Mouse (Mus musculus) heart, embryonic 13.5 days (tissue): ENCODE measurements at regions not wholly inside any gene's neighbourhood (a gene's known extent, or its start where the extent isn't known, plus 50 kb on each side); places are given as distances from the start of the nearest gene placed in this dataset.

Source experiments
- ATAC-seq: fragments of 200-750 bp; cut with Nextera tagmentation; 2 replicates; pipeline ENCODE4 v1.8.0; 2017; ENCODE audit warnings: moderate TSS enrichment; ENCODE audit not compliant: insufficient number of reproducible peaks, low FRiP score, low TSS enrichment; ENCODE audit errors: extremely low read depth
- H3K27ac ChIP-seq: fragments of 300-500 bp; sonication (generic); replicated peaks from 2 replicates; pipeline ENCODE4 v1.5.1; 2015; ENCODE audit warnings: moderate library complexity, mild to moderate bottlenecking, inconsistent platforms
- H3K27me3 ChIP-seq: fragments of 300-500 bp; sonication (generic); replicated peaks from 2 replicates; pipeline ENCODE4 v1.6.1; 2015; ENCODE audit warnings: mild to moderate bottlenecking, inconsistent platforms
- H3K36me3 ChIP-seq: fragments of 300-500 bp; sonication (generic); 2 replicates; pipeline ENCODE4 v1.6.1; 2015; ENCODE audit warnings: mild to moderate bottlenecking, inconsistent platforms
- H3K4me1 ChIP-seq: fragments of 300-500 bp; sonication (generic); 2 replicates; pipeline ENCODE4 v1.6.1; 2015; ENCODE audit warnings: inconsistent platforms
- H3K4me2 ChIP-seq: fragments of 300-500 bp; sonication (generic); 2 replicates; pipeline ENCODE4 v1.6.1; 2015; ENCODE audit warnings: inconsistent platforms, mild to moderate bottlenecking, moderate library complexity
- H3K4me3 ChIP-seq: fragments of 300-500 bp; sonication (generic); 2 replicates; pipeline ENCODE4 v1.5.1; 2015; ENCODE audit warnings: moderate library complexity, mild to moderate bottlenecking, inconsistent platforms
- H3K9ac ChIP-seq: fragments of 300-500 bp; sonication (generic); 2 replicates; pipeline ENCODE4 v1.6.1; 2015; ENCODE audit warnings: inconsistent platforms, mild to moderate bottlenecking, moderate library complexity
- H3K9me3 ChIP-seq: fragments of 300-500 bp; sonication (generic); 2 replicates; pipeline ENCODE4 v1.6.1; 2016; ENCODE audit warnings: inconsistent platforms
- WGBS: fragments of 180-500 bp; shearing (Covaris S2); methylation state at CpG from one replicate; pipeline ENCODE4 v1.1.7; 2015; ENCODE audit warnings: mixed read lengths; 5-methylcytosine and 5-hydroxymethylcytosine counted together
- microRNA counts: library from miRNA; unstranded; fragments of <30 nt; microRNA quantifications from one replicate; lab custom pipeline; 2016
- microRNA-seq: library from miRNA; unstranded; fragments of <30 nt; microRNA quantifications from one replicate; pipeline ENCODE4, GENCODE M21; 2016

GRCm38 (mm10) chr1:23174022-23174421, 72.0 kb upstream of the 4933415F23Rik start:
- Histone ChIP-seq H3K9ac (no peak overlapping the region), H3K27ac (0 out of 2 replicates have a peak overlapping the region, but pooled peaks have one; percentile 2), H3K9me3 (peaks cover 4% of the 10 kb centered on the region; the same call in 1 of the 2 replicates), H3K27me3 (no peaks in the 10 kb centered on the region), H3K4me3 (no peak overlapping the region), H3K4me1 (peaks cover 10% of the 10 kb centered on the region; the same call in 1 of the 2 replicates), H3K4me2 (no peak overlapping the region), H3K36me3 (no peaks in the 10 kb centered on the region)
- 71% methylated on average over 11 of the region's 11 CpGs for WGBS
- no peak for ATAC-seq

- Histone ChIP-seq H3K36me3 (no peaks in the 10 kb centered on the region), H3K4me3 (no peak overlapping the region), H3K4me1 (peaks cover 10% of the 10 kb centered on the region; the same call in 1 of the 2 replicates), H3K9ac (no peak overlapping the region), H3K9me3 (peaks cover 10% of the 10 kb centered on the region; the same call in 1 of the 2 replicates), H3K27ac (0 out of 2 replicates have a peak overlapping the region, but pooled peaks have one; percentile 2), H3K4me2 (no peak overlapping the region), H3K27me3 (no peaks in the 10 kb centered on the region)
- WGBS = 54% methylated on average over 7 of the region's 7 CpGs
- ATAC-seq = no peak
Observed at GRCm38 (mm10) chr1:23173054-23173802, 71.2 kb upstream of the 4933415F23Rik start.

GRCm38 (mm10) chr1:23171336-23171735, 69.3 kb upstream of the 4933415F23Rik start:
- Histone ChIP-seq H3K4me2 (no peak overlapping the region), H3K36me3 (no peaks in the 10 kb centered on the region), H3K4me3 (no peak overlapping the region), H3K9me3 (peaks cover 13% of the 10 kb centered on the region), H3K4me1 (peaks cover 10% of the 10 kb centered on the region; the same call in 1 of the 2 replicates), H3K27me3 (no peaks in the 10 kb centered on the region), H3K27ac (no peak overlapping the region), H3K9ac (no peak overlapping the region)
- 82% methylated on average over 2 of the region's 2 CpGs for WGBS
- no peak for ATAC-seq

GRCm38 (mm10) chr1:23170711-23171110, 68.7 kb upstream of the 4933415F23Rik start:
- Histone ChIP-seq H3K36me3 (no peaks in the 10 kb centered on the region), H3K27ac (no peak overlapping the region), H3K4me2 (no peak overlapping the region), H3K4me3 (no peak overlapping the region), H3K9ac (no peak overlapping the region), H3K27me3 (no peaks in the 10 kb centered on the region), H3K9me3 (peaks cover 16% of the 10 kb centered on the region), H3K4me1 (peaks cover 10% of the 10 kb centered on the region; the same call in 1 of the 2 replicates)
- ATAC-seq = no peak
- WGBS = 78% methylated on average over 2 of the region's 2 CpGs

GRCm38 (mm10) chr1:23168504-23168903, 66.5 kb upstream of the 4933415F23Rik start:
- Histone ChIP-seq H3K4me1 (0 out of 2 replicates have a peak, but pooled peaks cover 3% of the 10 kb centered on the region), H3K4me3 (no peak overlapping the region), H3K27ac (no peak overlapping the region), H3K9me3 (peaks cover 16% of the 10 kb centered on the region), H3K9ac (no peak overlapping the region), H3K36me3 (no peaks in the 10 kb centered on the region), H3K27me3 (no peaks in the 10 kb centered on the region), H3K4me2 (no peak overlapping the region)
- 80% methylated on average over 4 of the region's 4 CpGs for WGBS
- no peak for ATAC-seq

- ATAC-seq = no peak
Observed at GRCm38 (mm10) chr1:23163371-23163935, 61.4 kb upstream of the 4933415F23Rik start.

GRCm38 (mm10) chr1:23162766-23163165, 60.7 kb upstream of the 4933415F23Rik start:
- Histone ChIP-seq H3K27me3 (no peaks in the 10 kb centered on the region), H3K9ac (no peak overlapping the region), H3K36me3 (no peaks in the 10 kb centered on the region), H3K4me3 (no peak overlapping the region), H3K9me3 (peaks cover 6% of the 10 kb centered on the region; the same call in 1 of the 2 replicates), H3K4me1 (no peaks in the 10 kb centered on the region), H3K4me2 (no peak overlapping the region), H3K27ac (no peak overlapping the region)
- no peak for ATAC-seq
- WGBS = 75% methylated on average over 6 of the region's 6 CpGs

More at GRCm38 (mm10) chr1:23163371-23163935, 61.4 kb upstream of the 4933415F23Rik start:
- Histone ChIP-seq H3K4me3 (no peak overlapping the region), H3K27ac (no peak overlapping the region), H3K27me3 (no peaks in the 10 kb centered on the region), H3K9ac (no peak overlapping the region), H3K4me2 (no peak overlapping the region), H3K4me1 (no peaks in the 10 kb centered on the region), H3K9me3 (peaks cover 6% of the 10 kb centered on the region; the same call in 1 of the 2 replicates), H3K36me3 (no peaks in the 10 kb centered on the region)
- WGBS = 72% methylated on average over 5 of the region's 5 CpGs

MicroRNAs encoded in the stretch of these regions (microRNA counts, 519-probe panel; counts per million panel counts)
- microRNA mmu-miR-30a (lab: Ali Mortazavi, UCI) = 5,269 counts per million, percentile 87 among the panel's probes with 10 or more counts
- microRNA mmu-miR-30c (lab: Ali Mortazavi, UCI) = 6,366 counts per million, percentile 95 among the panel's probes with 10 or more counts

Small RNAs in the stretch of these regions (microRNA-seq; reads per million reads assigned to microRNA genes)
- gene Mir30a (18,219 reads per million, percentile 97 among the genes with 10 or more reads in this experiment), gene Mir30c-2 (65.7 reads per million, percentile 49 among the genes with 10 or more reads in this experiment)
